ENCODE assay signal across 8 mouse cellular contexts in the genomic region with DNA sequence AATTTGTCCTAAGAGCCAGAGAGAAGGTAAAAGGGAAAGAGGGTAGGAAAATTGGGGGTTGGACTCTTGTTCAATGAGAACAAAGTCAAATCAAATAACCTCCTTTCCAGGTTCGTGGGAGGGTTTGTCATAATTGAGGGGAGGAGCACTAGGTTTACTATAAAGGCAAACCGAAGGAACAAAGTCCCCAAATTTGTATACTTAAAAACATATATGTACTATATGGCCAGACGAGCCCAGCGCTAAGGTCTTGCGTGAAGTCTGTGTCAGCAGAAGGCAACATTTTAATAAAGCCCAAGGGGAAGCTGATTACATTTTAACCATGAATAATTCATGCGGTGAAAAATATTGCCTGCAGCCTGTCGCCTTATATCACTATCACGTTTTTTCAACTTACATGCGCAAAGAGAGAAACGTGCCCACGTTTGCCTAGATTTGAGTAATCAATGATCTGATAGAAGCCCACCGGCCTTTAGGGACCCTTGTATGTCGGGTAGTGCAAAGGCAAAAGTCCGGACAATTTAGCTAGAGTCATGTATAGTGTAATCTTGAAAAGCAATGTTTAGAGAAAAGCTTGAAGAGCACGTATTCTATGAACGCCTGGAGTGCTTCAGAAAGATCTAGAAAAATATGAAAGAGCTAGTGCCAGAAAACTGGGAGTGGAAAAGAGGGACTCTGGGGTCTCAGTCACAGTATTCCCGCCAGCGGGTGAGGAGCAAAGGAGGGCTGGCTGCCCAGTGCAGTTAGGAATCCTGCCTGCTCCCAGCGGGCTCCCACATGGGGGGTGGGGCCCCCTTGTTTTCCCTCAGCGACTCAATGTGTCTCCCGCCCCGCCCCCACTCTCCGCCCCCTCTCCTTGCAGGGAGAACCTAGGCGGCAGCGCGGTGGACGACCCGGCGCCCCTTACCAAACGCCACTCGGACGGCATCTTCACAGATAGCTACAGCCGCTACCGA. TPM values are rescaled to one million over a fixed set of nuclear protein-coding genes. Genes with fewer than 3 reads are reported as not detected.
DNase-seq lines count a peak whose midpoint lies in the region; ATAC-seq and TF ChIP-seq lines count a peak whose summit lies in the region.

No protein-coding gene starts in this region.

- H3K9me3 ChIP-seq in heart, postnatal 0 days (replicated peaks; ENCODE audit: control insufficient read depth, low read length) = no peaks in the 10 kb centered on the region
- H3K9me3 ChIP-seq in hindbrain, postnatal 0 days (ENCODE audit: low read length) = no peaks in the 10 kb centered on the region
- no peaks in the 10 kb centered on the region for H3K9me3 ChIP-seq in neural tube, embryonic 11.5 days (ENCODE audit: control insufficient read depth, low read length)

- no peak for ATAC-seq in heart, postnatal 0 days (ENCODE audit: insufficient read depth, low read depth)
- ATAC-seq in hindbrain, postnatal 0 days = no peak; the same call in 1 of the 2 replicates
- peak; percentile 45 for ATAC-seq in neural tube, embryonic 11.5 days (ENCODE audit: insufficient read depth, low FRiP score, low TSS enrichment)

- peak overlapping the region; percentile 56 for H3K4me2 ChIP-seq in heart, postnatal 0 days (ENCODE audit: low read depth, low read length)
- peak overlapping the region; percentile 69 for H3K4me2 ChIP-seq in hindbrain, postnatal 0 days (ENCODE audit: low read depth, low read length)
- peak overlapping the region; percentile 57 for H3K4me2 ChIP-seq in neural tube, embryonic 11.5 days (ENCODE audit: low read depth)

- H3K4me1 ChIP-seq in heart, postnatal 0 days (ENCODE audit: control insufficient read depth, insufficient read depth) = peaks cover 9% of the 10 kb centered on the region; the same call in 1 of the 2 replicates
- peaks cover 7% of the 10 kb centered on the region; the same call in 1 of the 2 replicates for H3K4me1 ChIP-seq in hindbrain, postnatal 0 days (ENCODE audit: insufficient read depth, low read length)
- H3K4me1 ChIP-seq in neural tube, embryonic 11.5 days (ENCODE audit: control insufficient read depth, insufficient read depth, low read length) = 0 out of 2 replicates have a peak, but pooled peaks cover 15% of the 10 kb centered on the region

- under 1% methylated on average over 34 of the region's 34 CpGs for WGBS in heart, postnatal 0 days
- 1% methylated on average over 34 of the region's 34 CpGs for WGBS in hindbrain, postnatal 0 days
- WGBS in neural tube, embryonic 11.5 days = under 1% methylated on average over 34 of the region's 34 CpGs

- H3K27ac ChIP-seq in heart, postnatal 0 days (ENCODE audit: low read depth) = no peak overlapping the region
- H3K27ac ChIP-seq in hindbrain, postnatal 0 days = peak overlapping the region; percentile 75
- H3K27ac ChIP-seq in neural tube, embryonic 11.5 days (ENCODE audit: low read depth, low read length) = peak overlapping the region; percentile 56

- DNase-seq in heart, postnatal 0 days (ENCODE audit: low spot score) = no peak
- DNase-seq in heart, postnatal 14 days = no peak
- DNase-seq in embryo, embryonic 11 days = peak; percentile 71
- peak; percentile 55 for DNase-seq in hindbrain, postnatal 0 days (ENCODE audit: low spot score)
- peak; percentile 65 for DNase-seq in neural tube, embryonic 11.5 days (ENCODE audit: low spot score)
- no peak for DNase-seq in gastrocnemius, adult 18-20 months (ENCODE audit: low spot score)
- no peak for DNase-seq in urinary bladder, postnatal 14 days (ENCODE audit: low spot score)
- no peak for DNase-seq in cerebellum, adult 18-20 months

- TF ChIP-seq EP300 in heart, postnatal 0 days (IDR thresholded peaks at IDR 0.05; ENCODE audit: low read depth) = no peak

- intact Hi-C loops in heart, postnatal 14 days (cut with DNase I) = no loop called here

- peak overlapping the region; percentile 35 for H3K4me3 ChIP-seq in heart, postnatal 0 days (ENCODE audit: low read depth, low read length)
- H3K4me3 ChIP-seq in hindbrain, postnatal 0 days (ENCODE audit: low read length) = peak overlapping the region; percentile 47
- peak overlapping the region; percentile 33 for H3K4me3 ChIP-seq in neural tube, embryonic 11.5 days (ENCODE audit: low read depth, low read length)

- H3K9ac ChIP-seq in heart, postnatal 0 days (replicated peaks; ENCODE audit: low read depth, low read length) = no peak overlapping the region
- H3K9ac ChIP-seq in hindbrain, postnatal 0 days (replicated peaks; ENCODE audit: low read length) = peak overlapping the region; percentile 56; the same call in 1 of the 2 replicates
- peak overlapping the region; percentile 18 for H3K9ac ChIP-seq in neural tube, embryonic 11.5 days (ENCODE audit: low read length)

- H3K36me3 ChIP-seq in heart, postnatal 0 days (replicated peaks; ENCODE audit: control insufficient read depth, insufficient read depth, low read length) = no peaks in the 10 kb centered on the region
- H3K36me3 ChIP-seq in hindbrain, postnatal 0 days (ENCODE audit: insufficient read depth, low read length) = no peaks in the 10 kb centered on the region
- no peaks in the 10 kb centered on the region for H3K36me3 ChIP-seq in neural tube, embryonic 11.5 days (ENCODE audit: control insufficient read depth, insufficient read depth, low read length)

- TF ChIP-seq CTCF in heart, postnatal 0 days (IDR thresholded peaks at IDR 0.05; ENCODE audit: low read depth) = no peak
- TF ChIP-seq CTCF in hindbrain, postnatal 0 days (IDR thresholded peaks at IDR 0.05; ENCODE audit: low read depth) = no peak

- peaks cover 63% of the 10 kb centered on the region for H3K27me3 ChIP-seq in heart, postnatal 0 days (ENCODE audit: control insufficient read depth, insufficient read depth, low read length)
- H3K27me3 ChIP-seq in hindbrain, postnatal 0 days (ENCODE audit: insufficient read depth, low read length) = peaks cover 14% of the 10 kb centered on the region
- H3K27me3 ChIP-seq in neural tube, embryonic 11.5 days (ENCODE audit: control insufficient read depth, insufficient read depth, low read length) = peaks cover 61% of the 10 kb centered on the region

RNA-seq across cellular contexts. Expression of gene Adcyap1, which starts 4.5 kb away (rescaled TPM):
- not detected in 2 replicates for total RNA-seq in heart, postnatal 0 days (2014; rRNA removed; ENCODE audit: low replicate concordance)
- not detected in 2 replicates for polyA plus RNA-seq in heart, postnatal 0 days (2015; fragmentation: Nextera tagmentation; extraction: Ambion mirVana)
- not detected for total RNA-seq in heart, postnatal 14 days (2021)
- total RNA-seq in hindbrain, postnatal 0 days (2014; rRNA removed) = 21.2 and 29.1 TPM in 2 replicates
- 34.8 and 36.4 TPM in 2 replicates for polyA plus RNA-seq in hindbrain, postnatal 0 days (2015; fragmentation: Nextera tagmentation; extraction: Ambion mirVana)
- 17.8 and 20.6 TPM in 2 replicates for polyA plus RNA-seq in neural tube, embryonic 11.5 days (2014; fragmentation: Nextera tagmentation; extraction: Ambion mirVana)
- total RNA-seq in gastrocnemius, adult 18-20 months (2021) = not detected

Comparison
In these comparisons a context has a peak if more than half of its experiments do, and no peak if none do; other contexts are left out.
1. DNase-seq: peak in embryo, embryonic 11 days (single experiment), hindbrain, postnatal 0 days (single experiment) and neural tube, embryonic 11.5 days (single experiment); none in heart, postnatal 0 days (single experiment), heart, postnatal 14 days (0 of 2), gastrocnemius, adult 18-20 months (single experiment), urinary bladder, postnatal 14 days (single experiment) and cerebellum, adult 18-20 months (0 of 2).
2. RNA of gene Adcyap1, which starts 4.5 kb away (total RNA-seq): 21.2 to 29.1 TPM in hindbrain, postnatal 0 days; not detected in gastrocnemius, adult 18-20 months, not detected in heart, postnatal 0 days and not detected in heart, postnatal 14 days; every median in the first group is over 10 times any median in the second.
3. Peak in every context shown above with its lines, with median percentiles within 50 percentile points of each other: H3K4me2 ChIP-seq and H3K4me3 ChIP-seq.